In genomic region chr7:102063891-102064290, GRCm38 (mm10) we compare ENCODE assay signal across 10 mouse cellular contexts. TPM values are rescaled to one million over a fixed set of nuclear protein-coding genes. Genes with fewer than 3 reads are reported as not detected.
DNase-seq lines count a peak whose midpoint lies in the region; ATAC-seq and TF ChIP-seq lines count a peak whose summit lies in the region.
"Had no signal": no experiment of that assay in that cellular context is flagged by ENCODE, and none has a peak within 500 bp of the region (broad histone marks: within the 10 kb centered on the region; RNA-seq: fewer than 3 reads in every experiment).

No protein-coding gene starts in this region.

- H3K9me3 ChIP-seq in kidney, postnatal 0 days (replicated peaks; ENCODE audit: low read length), result no peaks in the 10 kb centered on the region
- H3K9me3 ChIP-seq in embryonic facial prominence, embryonic 12.5 days, result no peaks in the 10 kb centered on the region
- H3K9me3 ChIP-seq in intestine, embryonic 14.5 days (ENCODE audit: control insufficient read depth, low read length), result no peaks in the 10 kb centered on the region

- 0 out of 2 replicates have a peak, but pooled peaks cover 12% of the 10 kb centered on the region for H3K4me1 ChIP-seq in kidney, postnatal 0 days (replicated peaks; ENCODE audit: insufficient read depth, low read length)
- peaks cover 17% of the 10 kb centered on the region for H3K4me1 ChIP-seq in embryonic facial prominence, embryonic 12.5 days
- H3K4me1 ChIP-seq in intestine, embryonic 14.5 days (replicated peaks; ENCODE audit: control insufficient read depth, insufficient read depth, low read length), result peaks cover 21% of the 10 kb centered on the region

- H3K79me2 ChIP-seq in myocyte (ENCODE audit: control insufficient read depth, insufficient read depth), result peaks cover 58% of the 10 kb centered on the region

- ATAC-seq in kidney, postnatal 0 days (replicated peaks; ENCODE audit: low FRiP score, low read depth), result no peak
- no peak for ATAC-seq in embryonic facial prominence, embryonic 12.5 days (ENCODE audit: insufficient number of reproducible peaks, insufficient read depth, low FRiP score, low TSS enrichment)
- ATAC-seq in intestine, embryonic 14.5 days (replicated peaks; ENCODE audit: low FRiP score, low TSS enrichment, low read depth), result no peak

- H3K27ac ChIP-seq in kidney, postnatal 0 days, result no peak overlapping the region
- H3K27ac ChIP-seq in embryonic facial prominence, embryonic 12.5 days, result no peak overlapping the region
- H3K27ac ChIP-seq in intestine, embryonic 14.5 days (ENCODE audit: low read depth), result no peak overlapping the region

- H3K36me3 ChIP-seq in kidney, postnatal 0 days (ENCODE audit: insufficient read depth, low read length), result no peaks in the 10 kb centered on the region
- H3K36me3 ChIP-seq in embryonic facial prominence, embryonic 12.5 days, result peaks cover 15% of the 10 kb centered on the region
- peaks cover 18% of the 10 kb centered on the region for H3K36me3 ChIP-seq in intestine, embryonic 14.5 days (ENCODE audit: control insufficient read depth, insufficient read depth, low read length)
- H3K36me3 ChIP-seq in myocyte (ENCODE audit: control insufficient read depth, insufficient read depth), result peaks cover 14% of the 10 kb centered on the region

- no peak for TF ChIP-seq CTCF in kidney, postnatal 0 days (IDR thresholded peaks at IDR 0.05; ENCODE audit: low read depth)

- no peak for TF ChIP-seq POLR2A in myocyte (IDR thresholded peaks at IDR 0.05; ENCODE audit: insufficient read length, low read depth)

- H3K9ac ChIP-seq in kidney, postnatal 0 days (ENCODE audit: low read depth, low read length), result no peak overlapping the region
- no peak overlapping the region; the same call in 1 of the 2 replicates for H3K9ac ChIP-seq in embryonic facial prominence, embryonic 12.5 days
- H3K9ac ChIP-seq in intestine, embryonic 14.5 days (ENCODE audit: low read length), result no peak overlapping the region

- 70% methylated on average over 9 of the region's 9 CpGs for WGBS in kidney, postnatal 0 days
- WGBS in embryonic facial prominence, embryonic 12.5 days, result 83% methylated on average over 9 of the region's 9 CpGs
- WGBS in intestine, embryonic 14.5 days, result 76% methylated on average over 9 of the region's 9 CpGs

- no peak overlapping the region for H3ac ChIP-seq in myocyte (ENCODE audit: control insufficient read depth, insufficient read length)

- H3K4me2 ChIP-seq in kidney, postnatal 0 days (ENCODE audit: low read length), result peak overlapping the region; percentile 73
- peak overlapping the region; percentile 74 for H3K4me2 ChIP-seq in embryonic facial prominence, embryonic 12.5 days (replicated peaks)
- H3K4me2 ChIP-seq in intestine, embryonic 14.5 days (ENCODE audit: low read length), result peak overlapping the region; percentile 90
- peak overlapping the region; percentile 85 for H3K4me2 ChIP-seq in myocyte (ENCODE audit: low read depth)

- H3K27me3 ChIP-seq in kidney, postnatal 0 days (ENCODE audit: insufficient read depth, low read length), result no peaks in the 10 kb centered on the region
- H3K27me3 ChIP-seq in embryonic facial prominence, embryonic 12.5 days, result no peaks in the 10 kb centered on the region
- no peaks in the 10 kb centered on the region for H3K27me3 ChIP-seq in intestine, embryonic 14.5 days (replicated peaks; ENCODE audit: control insufficient read depth, insufficient read depth, low read length)
- no peaks in the 10 kb centered on the region for H3K27me3 ChIP-seq in myocyte (ENCODE audit: control insufficient read depth, insufficient read depth, insufficient read length)

- peak overlapping the region; percentile 59; the same call in 1 of the 2 replicates for H3K4me3 ChIP-seq in kidney, postnatal 0 days (replicated peaks; ENCODE audit: low read depth, low read length)
- H3K4me3 ChIP-seq in embryonic facial prominence, embryonic 12.5 days, result peak overlapping the region; percentile 64
- H3K4me3 ChIP-seq in intestine, embryonic 14.5 days (ENCODE audit: low read depth, low read length), result peak overlapping the region; percentile 73
- H3K4me3 ChIP-seq in myocyte, result peak overlapping the region; percentile 81

- no peak for DNase-seq in kidney, postnatal 0 days (ENCODE audit: low spot score)
- no peak for DNase-seq in kidney, adult 8-10 months
- DNase-seq in intestine, embryonic 14.5 days (ENCODE audit: low spot score), result no peak
- DNase-seq in cerebellum, postnatal 25 days, result no peak
- DNase-seq in MN1 (ENCODE audit: low spot score) (no peak), adipocyte (ENCODE audit: low spot score) (no peak)
- DNase-seq: lung, postnatal 10 days; thymus, adult 18-20 months had no signal

TF ChIP-seq in myocyte, 11 proteins besides CTCF, POLR2A, EP300 and RAD21:
- TF ChIP-seq TCF12 (IDR thresholded peaks at IDR 0.05; ENCODE audit: insufficient read depth, poor library complexity, severe bottlenecking) (no peak), SRF (IDR thresholded peaks at IDR 0.05; ENCODE audit: control insufficient read depth, insufficient read length, low read depth) (no peak), POLR2AphosphoS2 (IDR thresholded peaks at IDR 0.05; ENCODE audit: insufficient read length, low read depth) (no peak), TCF3 (IDR thresholded peaks at IDR 0.05; ENCODE audit: insufficient read length, low read depth) (no peak), MYOD1 (IDR thresholded peaks at IDR 0.05; ENCODE audit: control insufficient read depth in 1 of 3, insufficient read length in 2 of 3, low read depth in 2 of 3) (no peak), MYOG (IDR thresholded peaks at IDR 0.05; ENCODE audit: control insufficient read depth in 1 of 3, insufficient read depth in 1 of 3, insufficient read length in 2 of 3, low read depth in 2 of 3) (no peak), MAX (IDR thresholded peaks at IDR 0.05; ENCODE audit: low read depth) (no peak), E2F4 (IDR thresholded peaks at IDR 0.05; ENCODE audit: insufficient read depth) (no peak), REST (IDR thresholded peaks at IDR 0.05; ENCODE audit: insufficient read depth, insufficient read length) (no peak), CEBPB (IDR thresholded peaks at IDR 0.05; ENCODE audit: insufficient read depth, poor library complexity, severe bottlenecking) (no peak)

RNA-seq across cellular contexts. Expression of gene Rnf121, which starts 1.4 kb away (rescaled TPM):
- 24.8 and 25.5 TPM in 2 replicates for polyA plus RNA-seq in kidney, postnatal 0 days (2015; fragmentation: Nextera tagmentation; extraction: Ambion mirVana)
- 28.9 and 33.5 TPM in 2 replicates for polyA plus RNA-seq in embryonic facial prominence, embryonic 12.5 days (2016; fragmentation: Nextera tagmentation; extraction: Ambion mirVana)
- 29.3 and 31.7 TPM in 2 replicates for polyA plus RNA-seq in intestine, embryonic 14.5 days (2014; fragmentation: Nextera tagmentation; extraction: Ambion mirVana)
- 48.0 TPM for polyA plus RNA-seq in myocyte (2012; fragmentation: generic; extraction: Trizol)

RNA-seq across cellular contexts. Expression of gene Xndc1, which starts 1.4 kb away (rescaled TPM):
- 12.6 and 16.4 TPM in 2 replicates for polyA plus RNA-seq in kidney, postnatal 0 days (2015; fragmentation: Nextera tagmentation; extraction: Ambion mirVana)
- 46.2 and 48.3 TPM in 2 replicates for polyA plus RNA-seq in embryonic facial prominence, embryonic 12.5 days (2016; fragmentation: Nextera tagmentation; extraction: Ambion mirVana)
- 22.7 and 25.8 TPM in 2 replicates for polyA plus RNA-seq in intestine, embryonic 14.5 days (2014; fragmentation: Nextera tagmentation; extraction: Ambion mirVana)
- polyA plus RNA-seq in myocyte (2012; fragmentation: generic; extraction: Trizol), result 6.1 TPM

RNA-seq across cellular contexts. Expression of gene Xntrpc, which starts 1.6 kb away (rescaled TPM):
- polyA plus RNA-seq in kidney, postnatal 0 days (2015; fragmentation: Nextera tagmentation; extraction: Ambion mirVana), result 0.45 and 0.50 TPM in 2 replicates
- polyA plus RNA-seq in embryonic facial prominence, embryonic 12.5 days (2016; fragmentation: Nextera tagmentation; extraction: Ambion mirVana), result 2.6 and 3.5 TPM in 2 replicates
- polyA plus RNA-seq in intestine, embryonic 14.5 days (2014; fragmentation: Nextera tagmentation; extraction: Ambion mirVana), result 1.1 and 1.5 TPM in 2 replicates
- polyA plus RNA-seq in myocyte (2012; fragmentation: generic; extraction: Trizol), result 0.12 TPM

RNA-seq across cellular contexts. Expression of gene Trpc2, which starts 19.0 kb away (rescaled TPM):
- not detected in 2 replicates for polyA plus RNA-seq in kidney, postnatal 0 days (2015; fragmentation: Nextera tagmentation; extraction: Ambion mirVana)
- polyA plus RNA-seq in embryonic facial prominence, embryonic 12.5 days (2016; fragmentation: Nextera tagmentation; extraction: Ambion mirVana), result 0.28 TPM in 1 of 2 replicates, not detected in the other
- not detected in 2 replicates for polyA plus RNA-seq in intestine, embryonic 14.5 days (2014; fragmentation: Nextera tagmentation; extraction: Ambion mirVana)
- polyA plus RNA-seq in myocyte (2012; fragmentation: generic; extraction: Trizol), result not detected

RNA-seq across cellular contexts. Expression of gene Art1, which starts 37.7 kb away (rescaled TPM):
- 0.24 and 0.70 TPM in 2 replicates for polyA plus RNA-seq in kidney, postnatal 0 days (2015; fragmentation: Nextera tagmentation; extraction: Ambion mirVana)
- 3.4 and 6.0 TPM in 2 replicates for polyA plus RNA-seq in embryonic facial prominence, embryonic 12.5 days (2016; fragmentation: Nextera tagmentation; extraction: Ambion mirVana)
- 0.49 and 0.90 TPM in 2 replicates for polyA plus RNA-seq in intestine, embryonic 14.5 days (2014; fragmentation: Nextera tagmentation; extraction: Ambion mirVana)
- 44.4 TPM for polyA plus RNA-seq in myocyte (2012; fragmentation: generic; extraction: Trizol)
